Mouse (Mus musculus) MEL (cell line): ENCODE results near the gene Lrrc17. TPM values are rescaled to one million over a fixed set of nuclear protein-coding genes. Genes with fewer than 3 reads are reported as not detected.

Experiments used
- DNase-seq: peaks from one replicate; pipeline ENCODE4 v3.0.0; 2011; ENCODE audit warnings: low read depth, low spot score
- H3K27ac ChIP-seq: 2 replicates; pipeline ENCODE4 v1.5.1; 2012; ENCODE audit warnings: low read depth, mild to moderate bottlenecking, control low read depth, low read length, moderate library complexity; ENCODE audit not compliant: control insufficient read depth
- H3K27me3 ChIP-seq, 2 experiments: fragments of 150-350 bp in 1 of 2; sonication (generic) in 1 of 2; 2 replicates each; pipeline ENCODE4 v1.6.1; 2012; ENCODE audit warnings: low read length in 2 of 2, mild to moderate bottlenecking in 2 of 2, improper control_type of control experiment in 1 of 2, moderate library complexity in 1 of 2; ENCODE audit not compliant: insufficient read depth in 2 of 2, control insufficient read depth in 1 of 2
- H3K36me3 ChIP-seq, 2 experiments: 2 replicates each; pipeline ENCODE4 v1.6.1; 2012 to 2014; ENCODE audit warnings: low read length in 2 of 2, improper control_type of control experiment in 1 of 2, inconsistent platforms in 1 of 2, mild to moderate bottlenecking in 1 of 2; ENCODE audit not compliant: insufficient read depth in 2 of 2, control insufficient read depth in 1 of 2
- H3K4me1 ChIP-seq, 2 experiments: fragments of 150-350 bp in 1 of 2; sonication (generic) in 1 of 2; 2 replicates each; pipeline ENCODE4 v1.6.1; 2012; ENCODE audit warnings: low read length in 2 of 2, improper control_type of control experiment in 1 of 2, mild to moderate bottlenecking in 1 of 2; ENCODE audit not compliant: insufficient read depth in 2 of 2, control insufficient read depth in 1 of 2
- H3K4me3 ChIP-seq, 2 experiments: fragments of 150-350 bp in 1 of 2; sonication (generic) in 1 of 2; 2 replicates each; pipeline ENCODE4 v1.5.1; 2012; ENCODE audit warnings: low read depth in 2 of 2, low read length in 2 of 2, mild to moderate bottlenecking in 2 of 2, moderate library complexity in 2 of 2, control low read depth in 1 of 2, improper control_type of control experiment in 1 of 2; ENCODE audit not compliant: control insufficient read depth in 1 of 2, insufficient read depth in 1 of 2
- H3K79me2 ChIP-seq: 2 replicates; pipeline ENCODE4 v1.6.1; 2012; ENCODE audit warnings: mild to moderate bottlenecking, low read length, moderate library complexity; ENCODE audit not compliant: control insufficient read depth, poor library complexity, insufficient read depth
- H3K9ac ChIP-seq: 2 replicates; pipeline ENCODE4 v1.6.1; 2012; ENCODE audit warnings: low read depth, mild to moderate bottlenecking, control low read depth, low read length, moderate library complexity; ENCODE audit not compliant: control insufficient read depth, poor library complexity, severe bottlenecking
- H3K9me3 ChIP-seq: fragments of 150-350 bp; sonication (generic); replicated peaks from 2 replicates; pipeline ENCODE4 v1.6.1; 2012; ENCODE audit warnings: mild to moderate bottlenecking, low read length, improper control_type of control experiment, moderate library complexity; ENCODE audit not compliant: insufficient read depth
- BHLHE40 ChIP-seq: IDR thresholded peaks from 2 replicates; pipeline ENCODE4 v1.6.1; 2012; ENCODE audit warnings: low read depth, mild to moderate bottlenecking, inconsistent platforms, low read length, improper control_type of control experiment, borderline replicate concordance
- CHD1 ChIP-seq: IDR thresholded peaks from 2 replicates; pipeline ENCODE4 v1.6.1; 2012; ENCODE audit warnings: low read depth, mild to moderate bottlenecking, inconsistent platforms, low read length, improper control_type of control experiment
- CHD2 ChIP-seq: IDR thresholded peaks from 2 replicates; pipeline ENCODE4 v1.6.1; 2011; ENCODE audit warnings: low read length, improper control_type of control experiment
- CTCF ChIP-seq, 3 experiments: IDR thresholded peaks in 2 of 3; conservative IDR thresholded peaks in 1 of 3; 2 replicates each; pipeline ENCODE4 v1.5.1; 2011 to 2012; ENCODE audit warnings: low read length in 3 of 3, low read depth in 2 of 3, mild to moderate bottlenecking in 2 of 3, improper control_type of control experiment in 1 of 3, inconsistent platforms in 1 of 3, mixed read lengths in 1 of 3, moderate library complexity in 1 of 3; ENCODE audit not compliant: control insufficient read depth in 1 of 3, insufficient read depth in 1 of 3, poor library complexity in 1 of 3, severe bottlenecking in 1 of 3
- E2F4 ChIP-seq: IDR thresholded peaks from 2 replicates; pipeline ENCODE4 v1.6.1; 2011; ENCODE audit warnings: low read depth, low read length, improper control_type of control experiment, borderline replicate concordance
- ELF1 ChIP-seq: IDR thresholded peaks from 2 replicates; pipeline ENCODE4 v1.6.1; 2014; ENCODE audit warnings: low read depth, mild to moderate bottlenecking, inconsistent platforms, low read length, improper control_type of control experiment, moderate library complexity
- EP300 ChIP-seq, 2 experiments: IDR thresholded peaks; 2 replicates each; pipeline ENCODE4 v1.6.1; 2011; ENCODE audit warnings: improper control_type of control experiment in 2 of 2, low read length in 2 of 2, low read depth in 1 of 2, mild to moderate bottlenecking in 1 of 2
- ETS1 ChIP-seq: IDR thresholded peaks from 2 replicates; pipeline ENCODE4 v1.6.1; 2012; ENCODE audit warnings: low read depth, mild to moderate bottlenecking, inconsistent platforms, low read length, improper control_type of control experiment, moderate library complexity
- GABPA ChIP-seq: IDR thresholded peaks from 2 replicates; pipeline ENCODE4 v1.6.1; 2012; ENCODE audit warnings: low read depth, mild to moderate bottlenecking, inconsistent platforms, low read length, improper control_type of control experiment, moderate library complexity
- GATA1 ChIP-seq: IDR thresholded peaks from 2 replicates; pipeline ENCODE4 v1.6.1; 2011; ENCODE audit warnings: low read depth, low read length, improper control_type of control experiment
- HCFC1 ChIP-seq: IDR thresholded peaks from 2 replicates; pipeline ENCODE4 v1.6.1; 2012; ENCODE audit warnings: low read depth, mild to moderate bottlenecking, inconsistent platforms, low read length, improper control_type of control experiment, moderate library complexity
- JUND ChIP-seq: IDR thresholded peaks from 2 replicates; pipeline ENCODE4 v1.6.1; 2011; ENCODE audit warnings: low read depth, mild to moderate bottlenecking, improper control_type of control experiment, low read length
- KAT2A ChIP-seq: conservative IDR thresholded peaks from 2 replicates; pipeline ENCODE4 v1.6.1; 2012; ENCODE audit warnings: low read depth, low read length, improper control_type of control experiment, inconsistent platforms
- MAFK ChIP-seq: IDR thresholded peaks from 2 replicates; pipeline ENCODE4 v1.6.1; 2011; ENCODE audit warnings: low read depth, mild to moderate bottlenecking, low read length, improper control_type of control experiment, borderline replicate concordance
- MAX ChIP-seq: IDR thresholded peaks from 2 replicates; pipeline ENCODE4 v1.6.1; 2011; ENCODE audit warnings: low read length, improper control_type of control experiment
- MAZ ChIP-seq: IDR thresholded peaks from 2 replicates; pipeline ENCODE4 v1.6.1; 2012; ENCODE audit warnings: low read depth, mild to moderate bottlenecking, inconsistent platforms, low read length, improper control_type of control experiment
- MEF2A ChIP-seq: IDR thresholded peaks from 2 replicates; pipeline ENCODE4 v1.6.1; 2014; ENCODE audit warnings: low read depth, mild to moderate bottlenecking, inconsistent platforms, low read length, improper control_type of control experiment; ENCODE audit not compliant: poor library complexity, insufficient replicate concordance, severe bottlenecking; ENCODE audit errors: extremely low read depth
- MYB ChIP-seq: IDR thresholded peaks from 2 replicates; pipeline ENCODE4 v1.6.1; 2011; ENCODE audit warnings: mild to moderate bottlenecking, low read depth, low read length, improper control_type of control experiment
- MYC ChIP-seq: IDR thresholded peaks from 2 replicates; pipeline ENCODE4 v1.6.1; 2011; ENCODE audit warnings: low read depth, mild to moderate bottlenecking, low read length, improper control_type of control experiment, moderate library complexity
- NELFE ChIP-seq: IDR thresholded peaks from 2 replicates; pipeline ENCODE4 v1.6.1; 2011; ENCODE audit warnings: low read depth, low read length, improper control_type of control experiment
- NRF1 ChIP-seq: IDR thresholded peaks from 2 replicates; pipeline ENCODE4 v1.6.1; 2014; ENCODE audit warnings: low read depth, mild to moderate bottlenecking, inconsistent platforms, low read length, improper control_type of control experiment, moderate library complexity; ENCODE audit not compliant: poor library complexity, insufficient read depth, severe bottlenecking
- POLR2A ChIP-seq, 2 experiments: IDR thresholded peaks; 2 replicates each; pipeline ENCODE4 v1.6.1; 2011 to 2012; ENCODE audit warnings: low read length in 2 of 2, mild to moderate bottlenecking in 2 of 2, control low read depth in 1 of 2, improper control_type of control experiment in 1 of 2, low read depth in 1 of 2, moderate library complexity in 1 of 2; ENCODE audit not compliant: control insufficient read depth in 1 of 2, insufficient read depth in 1 of 2, poor library complexity in 1 of 2
- POLR2AphosphoS2 ChIP-seq: IDR thresholded peaks from 2 replicates; pipeline ENCODE4 v1.6.1; 2011; ENCODE audit warnings: low read length, improper control_type of control experiment
- POLR2AphosphoS5 ChIP-seq: IDR thresholded peaks from 2 replicates; pipeline ENCODE4 v1.6.1; 2012; ENCODE audit warnings: low read depth, borderline replicate concordance, mild to moderate bottlenecking, inconsistent platforms, low read length, moderate library complexity, mixed read lengths
- RCOR1 ChIP-seq: IDR thresholded peaks from 2 replicates; pipeline ENCODE4 v1.6.1; 2012; ENCODE audit warnings: low read depth, mild to moderate bottlenecking, inconsistent platforms, low read length, improper control_type of control experiment
- SIN3A ChIP-seq: IDR thresholded peaks from 2 replicates; pipeline ENCODE4 v1.6.1; 2012; ENCODE audit warnings: low read length, improper control_type of control experiment, inconsistent platforms
- SMC3 ChIP-seq: IDR thresholded peaks from 2 replicates; pipeline ENCODE4 v1.6.1; 2011; ENCODE audit warnings: low read depth, low read length, improper control_type of control experiment
- TAL1 ChIP-seq: IDR thresholded peaks from 2 replicates; pipeline ENCODE4 v1.6.1; 2012; ENCODE audit warnings: mild to moderate bottlenecking, inconsistent platforms, low read length, moderate library complexity, mixed read lengths
- TBP ChIP-seq: IDR thresholded peaks from 2 replicates; pipeline ENCODE4 v1.8.0; 2011; ENCODE audit warnings: low read depth, low read length, improper control_type of control experiment
- TCF12 ChIP-seq: IDR thresholded peaks from 2 replicates; pipeline ENCODE4 v1.6.1; 2014; ENCODE audit warnings: low read depth, mild to moderate bottlenecking, inconsistent platforms, low read length, improper control_type of control experiment, moderate library complexity
- UBTF ChIP-seq: IDR thresholded peaks from 2 replicates; pipeline ENCODE4 v1.6.1; 2012; ENCODE audit warnings: low read depth, mild to moderate bottlenecking, inconsistent platforms, low read length, improper control_type of control experiment, moderate library complexity, borderline replicate concordance; ENCODE audit not compliant: insufficient read depth
- USF1 ChIP-seq: IDR thresholded peaks from 2 replicates; pipeline ENCODE4 v1.6.1; 2014; ENCODE audit warnings: low read depth, mild to moderate bottlenecking, inconsistent platforms, low read length, improper control_type of control experiment, moderate library complexity
- USF2 ChIP-seq, 2 experiments: IDR thresholded peaks; 2 replicates each; pipeline ENCODE4 v1.6.1; 2011 to 2012; ENCODE audit warnings: improper control_type of control experiment in 2 of 2, low read length in 2 of 2, borderline replicate concordance in 1 of 2, inconsistent platforms in 1 of 2, low read depth in 1 of 2, mild to moderate bottlenecking in 1 of 2; ENCODE audit not compliant: insufficient read depth in 1 of 2
- ZC3H11A ChIP-seq: IDR thresholded peaks from 2 replicates; pipeline ENCODE4 v1.6.1; 2012; ENCODE audit warnings: low read depth, mild to moderate bottlenecking, inconsistent platforms, low read length, improper control_type of control experiment
- ZKSCAN1 ChIP-seq: IDR thresholded peaks from 2 replicates; pipeline ENCODE4 v1.6.1; 2012; ENCODE audit warnings: low read depth, mild to moderate bottlenecking, inconsistent platforms, low read length, improper control_type of control experiment, moderate library complexity
- ZMIZ1 ChIP-seq: IDR thresholded peaks from 2 replicates; pipeline ENCODE4 v1.6.1; 2012; ENCODE audit warnings: low read depth, mild to moderate bottlenecking, inconsistent platforms, low read length, improper control_type of control experiment, moderate library complexity
- ZNF384 ChIP-seq: IDR thresholded peaks from 2 replicates; pipeline ENCODE4 v1.6.1; 2012; ENCODE audit warnings: low read depth, mild to moderate bottlenecking, inconsistent platforms, low read length, improper control_type of control experiment
- polyA plus RNA-seq, 2 experiments: library from polyadenylated mRNA; stranded (reverse) in 1 of 2; unstranded in 1 of 2; fragments of >175 nt in 1 of 2; fragments of >200 nt in 1 of 2; gene quantifications; 2 replicates each; pipeline versions ENCODE4 v1.2.1 to v1.2.4; 2012; ENCODE audit warnings: low replicate concordance in 2 of 2, low read depth in 1 of 2; ENCODE audit not compliant: insufficient read length in 2 of 2, insufficient read depth in 1 of 2, missing spikeins in 1 of 2
- total RNA-seq: library from RNA; depleted of rRNA; stranded (reverse); fragments of 300-350 nt; gene quantifications from 2 replicates; pipeline ENCODE4 v1.2.3, GENCODE M21; 2012

Gene Lrrc17
- total and polyA plus RNA-seq, 3 experiments, result not detected

- H3K4me1 ChIP-seq, result peaks cover 5 to 19% of the 10 kb centered on the region in 2 experiments; a peak in 3 of 4 replicates
- peaks cover 0 to 11% of the 10 kb centered on the region in 2 experiments; a peak in 2 of 4 replicates for H3K36me3 ChIP-seq
- DNase-seq, result peak; percentile 70
- H3K27me3 ChIP-seq, result no peaks in the 10 kb centered on the region; a peak in 1 of 4 replicates
- H3K27ac ChIP-seq, result peak overlapping the region; percentile 15
- H3K79me2 ChIP-seq, result no peaks in the 10 kb centered on the region
- H3K9me3 ChIP-seq, result no peaks in the 10 kb centered on the region
- no peak overlapping the region for H3K4me3 ChIP-seq
- peak overlapping the region; percentile 33 for H3K9ac ChIP-seq
- TF ChIP-seq MAZ, result no peak
- no peak for TF ChIP-seq ZNF384
- TF ChIP-seq CHD2, result no peak
- TF ChIP-seq EP300 (IDR thresholded peaks at IDR 0.05; ENCODE audit: low read depth in 1 of 2, low read length in 2 of 2), result peak; percentile 79 to 92
- no peak for TF ChIP-seq ZMIZ1
- no peak for TF ChIP-seq USF1
- peak; percentile 78; the same call in 1 of the 2 replicates for TF ChIP-seq MYB
- TF ChIP-seq POLR2AphosphoS5, result no peak
- TF ChIP-seq MAX, result no peak
- TF ChIP-seq MYC, result no peak
- TF ChIP-seq ETS1, result peak; percentile 58; the same call in 1 of the 2 replicates
- TF ChIP-seq SMC3, result 0 out of 2 replicates have a peak, but pooled peaks have one; percentile 8
- no peak for TF ChIP-seq USF2 (IDR thresholded peaks at IDR 0.05; ENCODE audit: borderline replicate concordance in 1 of 2, insufficient read depth in 1 of 2, low read depth in 1 of 2, low read length in 2 of 2)
- no peak for TF ChIP-seq ZKSCAN1
- peak; percentile 85 for TF ChIP-seq GATA1
- TF ChIP-seq CHD1, result no peak
- TF ChIP-seq GABPA, result no peak
- no peak for TF ChIP-seq POLR2AphosphoS2
- TF ChIP-seq UBTF, result no peak
- 0 out of 2 replicates have a peak, but pooled peaks have one; percentile 28 for TF ChIP-seq MAFK
- TF ChIP-seq POLR2A (IDR thresholded peaks at IDR 0.05; ENCODE audit: control insufficient read depth in 1 of 2, insufficient read depth in 1 of 2, low read depth in 1 of 2, low read length in 2 of 2, poor library complexity in 1 of 2), result no peak
- no peak for TF ChIP-seq JUND
- 0 out of 2 replicates have a peak, but pooled peaks have one; percentile 1 for TF ChIP-seq ZC3H11A
- TF ChIP-seq BHLHE40, result no peak
- TF ChIP-seq RCOR1, result peak; percentile 52; the same call in 1 of the 2 replicates
- TF ChIP-seq CTCF (IDR thresholded peaks at IDR 0.05 in 2 of 3, conservative IDR thresholded peaks at IDR 0.05 in 1 of 3; ENCODE audit: control insufficient read depth in 1 of 3, insufficient read depth in 1 of 3, low read depth in 2 of 3, low read length in 3 of 3, poor library complexity in 1 of 3, severe bottlenecking in 1 of 3), result no peak
- no peak for TF ChIP-seq ELF1
- TF ChIP-seq MEF2A, result no peak
- TF ChIP-seq TAL1, result peak; percentile 34; the same call in 1 of the 2 replicates
- peak; percentile 87 for TF ChIP-seq TCF12
- no peak; the same call in 1 of the 2 replicates for TF ChIP-seq SIN3A
- no peak for TF ChIP-seq HCFC1
- no peak for TF ChIP-seq NELFE
- TF ChIP-seq NRF1, result no peak
- TF ChIP-seq E2F4, result no peak
- no peak; the same call in 1 of the 2 replicates for TF ChIP-seq KAT2A
- TF ChIP-seq TBP, result no peak
Measured at GRCm38 (mm10) chr5:21527488-21527911, 15.9 kb upstream of the Lrrc17 start.
